Mouse (Mus musculus): ENCODE measurements around the gene Zfp277. TPM values are rescaled to one million over a fixed set of nuclear protein-coding genes. Genes with fewer than 3 reads are reported as not detected.

The Zfp277 gene
- polyA plus RNA-seq, 1 experiment from 2014 or later: 27.9 TPM

Other genes starting within 250 kb of the Zfp277 start
- 5.2 and 5.9 TPM in 2 replicates for gene Lsmem1, start 246.4 kb downstream of the Zfp277 start, polyA plus RNA-seq (2015; fragmentation: Nextera tagmentation; extraction: Ambion mirVana)
- gene Ifrd1, start 197.4 kb downstream of the Zfp277 start, polyA plus RNA-seq (2015; fragmentation: Nextera tagmentation; extraction: Ambion mirVana): 111 and 123 TPM in 2 replicates
- 0.91 and 1.2 TPM in 2 replicates for gene Dock4, start 50 bp upstream of the Zfp277 start, polyA plus RNA-seq (2015; fragmentation: Nextera tagmentation; extraction: Ambion mirVana)